Mouse (Mus musculus) cerebellum, adult 2 months (tissue): ENCODE measurements at regions not wholly inside any gene's neighbourhood (a gene's known extent, or its start where the extent isn't known, plus 50 kb on each side); places are given as distances from the start of the nearest gene placed in this dataset.
"Not testable (repeated sequence)": the region's sequence is repeated elsewhere in the genome, so short reads cannot be mapped to it uniquely, and the experiment has no call there.

Experiments
- DNase-seq, 2 experiments: peaks; one replicate each; pipeline ENCODE4 v3.0.0; 2021
- H3K27ac ChIP-seq: fragments of 200-500 bp; 2 replicates; pipeline ENCODE4 v1.5.1; 2012; ENCODE audit warnings: low read length, control low read depth, inconsistent platforms; ENCODE audit not compliant: insufficient read depth
- H3K27me3 ChIP-seq: fragments of 200-500 bp; 2 replicates; pipeline ENCODE4 v1.6.1; 2012; ENCODE audit warnings: inconsistent platforms, mild to moderate bottlenecking, low read length, moderate library complexity; ENCODE audit not compliant: control insufficient read depth, insufficient read depth
- H3K4me1 ChIP-seq: fragments of 200-500 bp; 2 replicates; pipeline ENCODE4 v1.6.1; 2011; ENCODE audit warnings: low read length; ENCODE audit not compliant: control insufficient read depth, insufficient read depth
- H3K4me3 ChIP-seq: fragments of 200-500 bp; replicated peaks from 2 replicates; pipeline ENCODE3; 2011; ENCODE audit warnings: mild to moderate bottlenecking, low read depth, low read length, control low read depth; ENCODE audit not compliant: insufficient read depth
- CTCF ChIP-seq: fragments of 200-500 bp; IDR thresholded peaks from 2 replicates; pipeline ENCODE4 v1.5.1; 2011; ENCODE audit warnings: low read depth, mild to moderate bottlenecking, control low read depth, low read length, moderate library complexity, borderline replicate concordance; ENCODE audit not compliant: insufficient read depth
- POLR2A ChIP-seq: fragments of 200-500 bp; IDR thresholded peaks from 2 replicates; pipeline ENCODE4 v1.6.1; 2011; ENCODE audit warnings: low read length, control low read depth, borderline replicate concordance; ENCODE audit not compliant: insufficient read depth
- WGBS: fragments of 180-500 bp; shearing (Covaris S2); methylation state at CpG from one replicate; pipeline ENCODE4 v1.1.7; 2018; 5-methylcytosine and 5-hydroxymethylcytosine counted together

DNA sequence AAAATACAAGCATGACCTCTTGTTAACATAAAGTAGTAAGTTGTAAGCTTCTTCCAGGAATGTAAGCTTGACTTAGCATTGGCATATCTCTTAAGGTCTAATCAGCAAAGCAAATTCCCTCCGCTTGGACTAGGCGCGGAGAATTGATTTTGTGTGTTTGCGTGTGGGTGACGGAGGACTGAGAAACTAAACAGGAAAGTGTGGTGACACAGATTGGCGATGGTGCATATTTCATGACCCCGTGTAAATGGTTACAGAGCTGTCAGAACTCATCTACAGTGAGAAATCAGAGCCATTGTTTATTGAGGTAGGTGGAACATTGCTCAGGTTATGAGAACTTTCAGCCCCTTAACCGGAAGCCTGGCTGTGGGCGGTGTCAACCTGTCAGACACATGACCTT, 78.8 kb upstream of the Mocs1 start:
- 61% methylated on average over 9 of the region's 9 CpGs for WGBS
- no peak for DNase-seq
- Histone ChIP-seq H3K27ac (no peak overlapping the region), H3K27me3 (no peaks in the 10 kb centered on the region; the same call in 1 of the 2 replicates), H3K4me3 (no peak overlapping the region), H3K4me1 (no peaks in the 10 kb centered on the region)
- TF ChIP-seq POLR2A: no peak
- no peak for TF ChIP-seq CTCF

DNA sequence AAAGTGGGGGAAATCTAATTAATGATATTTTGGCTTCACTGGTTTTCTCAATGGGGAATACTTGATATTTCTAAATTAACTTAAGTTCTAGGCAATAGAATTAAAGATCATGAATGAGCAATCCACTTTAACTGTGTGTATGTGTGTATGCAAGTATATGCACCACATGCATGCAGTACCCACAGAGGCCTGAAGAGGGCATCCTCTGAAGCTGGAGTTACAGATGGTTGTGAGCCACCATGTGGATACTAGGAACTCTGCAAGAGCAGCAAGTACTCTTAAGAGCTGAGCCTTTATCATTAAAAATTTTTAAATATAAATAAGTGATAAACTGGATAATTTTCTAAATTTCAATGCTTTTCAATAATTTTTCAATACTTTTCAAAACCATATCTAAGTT, 69.0 kb upstream of the Mocs1 start:
- no peak for TF ChIP-seq CTCF
- no peak for TF ChIP-seq POLR2A
- Histone ChIP-seq H3K4me1 (no peaks in the 10 kb centered on the region), H3K27ac (no peak overlapping the region), H3K27me3 (no peaks in the 10 kb centered on the region), H3K4me3 (no peak overlapping the region)
- DNase-seq: no peak

DNA sequence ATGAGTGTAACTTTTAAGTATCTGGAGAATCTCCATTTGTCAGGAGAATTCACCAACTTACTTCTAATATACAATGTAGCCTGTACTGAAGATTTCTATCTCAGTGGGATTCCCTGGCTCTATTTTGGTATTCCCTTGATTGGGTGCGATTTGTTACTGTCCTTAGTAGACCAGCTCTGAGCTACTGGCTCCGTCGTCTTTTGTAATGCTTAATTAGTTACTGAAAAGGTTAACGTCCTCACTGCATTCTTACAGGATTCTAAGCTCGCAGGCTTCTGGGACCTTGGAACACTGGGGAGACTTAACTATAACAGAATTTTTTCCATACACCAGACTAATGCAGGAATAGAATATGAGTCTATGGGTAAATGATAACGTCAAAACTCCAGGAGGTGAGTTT, 67.9 kb upstream of the Mocs1 start:
- not testable (repeated sequence) for H3K27ac ChIP-seq, H3K27me3 ChIP-seq, H3K4me3 ChIP-seq, H3K4me1 ChIP-seq, DNase-seq
- 49% methylated on average over 6 of the region's 6 CpGs for WGBS

DNA sequence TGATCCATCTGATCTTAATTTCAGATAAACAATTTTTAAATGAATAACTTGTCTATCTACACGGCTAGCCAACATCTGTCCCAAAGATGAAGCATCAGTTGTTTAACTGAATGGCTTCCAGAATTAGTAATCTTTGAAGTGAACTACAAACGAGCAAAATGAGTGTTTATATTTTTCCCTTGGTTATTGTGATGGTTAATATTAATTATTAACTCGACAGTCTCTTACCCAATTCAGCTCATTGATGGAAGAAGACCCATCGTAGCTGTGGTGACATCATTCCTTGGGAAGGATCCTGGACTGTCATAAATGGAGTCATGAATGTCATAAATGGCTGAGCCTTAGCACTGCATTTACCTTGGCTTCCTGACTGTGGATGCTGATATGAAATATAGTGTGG, 60.4 kb upstream of the Mocs1 start:
- WGBS: 85% methylated on average over 4 of the region's 4 CpGs
- no peak overlapping the region for H3K4me3 ChIP-seq
- no peak for TF ChIP-seq POLR2A
- TF ChIP-seq CTCF: no peak
- H3K27me3 ChIP-seq: no peaks in the 10 kb centered on the region
- no peaks in the 10 kb centered on the region for H3K4me1 ChIP-seq
- DNase-seq: no peak
- H3K27ac ChIP-seq: no peak overlapping the region

DNA sequence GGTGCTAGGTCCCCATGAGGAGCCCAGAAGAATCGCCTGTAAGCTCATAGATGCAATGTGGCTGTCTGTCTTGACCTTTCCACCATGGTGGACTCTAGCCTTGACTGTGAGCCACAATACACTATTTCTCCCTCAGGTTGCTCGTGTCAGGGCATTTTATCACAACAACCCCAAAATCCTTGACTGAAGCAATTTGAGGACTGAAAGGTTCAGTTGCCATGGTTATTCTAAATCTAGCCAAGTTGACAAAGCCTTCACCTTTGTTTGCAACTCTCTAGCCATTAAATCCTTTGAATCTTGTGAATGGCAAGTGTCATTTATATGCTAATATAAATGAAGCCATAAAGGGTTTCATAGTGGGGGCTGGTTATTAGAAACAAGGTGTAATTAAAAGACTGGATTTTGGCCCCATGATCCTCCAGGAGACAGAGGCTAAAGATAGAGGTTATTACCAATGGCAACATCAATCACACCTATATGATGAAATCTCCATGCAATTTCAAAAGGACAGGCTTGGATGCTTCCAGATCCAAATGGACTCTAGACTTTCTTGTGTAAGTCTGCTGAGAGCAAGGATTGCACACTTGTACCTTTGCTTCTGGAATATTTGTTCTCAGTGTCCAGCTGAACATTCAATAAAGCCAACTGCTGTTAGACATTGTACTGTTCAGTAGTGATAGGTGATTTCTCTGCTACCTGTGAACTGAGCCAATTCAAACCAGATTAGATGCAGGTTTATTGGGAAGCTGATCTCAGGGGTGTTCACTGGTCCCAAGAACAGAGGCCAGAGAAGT, 59.5 kb upstream of the Mocs1 start:
- TF ChIP-seq CTCF (no peak), POLR2A (no peak)
- WGBS: 94% methylated on average over 2 of the region's 2 CpGs
- no peak overlapping the region for H3K27ac ChIP-seq
- H3K4me1 ChIP-seq: no peaks in the 10 kb centered on the region
- no peak overlapping the region for H3K4me3 ChIP-seq
- DNase-seq: no peak
- no peaks in the 10 kb centered on the region for H3K27me3 ChIP-seq

DNA sequence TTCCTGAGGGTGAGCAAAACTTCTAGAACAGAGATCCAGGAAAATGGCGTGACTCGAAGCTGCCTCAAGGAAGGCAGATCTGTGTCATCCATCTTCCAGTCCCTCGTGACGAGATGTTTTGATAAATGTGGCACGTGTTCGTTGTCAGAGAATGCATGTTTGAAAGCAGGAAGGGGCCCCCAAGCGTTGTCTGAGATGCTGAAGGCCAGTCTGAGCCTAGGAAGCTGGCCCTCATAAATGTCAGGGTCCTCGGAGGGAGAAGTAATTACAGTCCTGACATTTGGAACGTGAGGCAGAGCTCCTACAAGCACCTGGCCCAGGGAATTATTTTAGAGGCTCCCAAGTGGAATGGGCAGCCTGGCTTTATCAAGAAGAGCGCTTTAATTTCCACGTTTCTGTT, 50.5 kb upstream of the Mocs1 start:
- H3K4me3 ChIP-seq: no peak overlapping the region
- WGBS: 81% methylated on average over 11 of the region's 11 CpGs
- no peak for DNase-seq
- no peaks in the 10 kb centered on the region for H3K27me3 ChIP-seq
- no peaks in the 10 kb centered on the region for H3K4me1 ChIP-seq
- TF ChIP-seq CTCF: no peak
- TF ChIP-seq POLR2A: no peak
- H3K27ac ChIP-seq: no peak overlapping the region
